Mouse (Mus musculus) cerebellum, adult 2 months (tissue): ENCODE results near the gene Tenm1.

Experiments used
- CTCF ChIP-seq: fragments of 200-500 bp; IDR thresholded peaks from 2 replicates; pipeline ENCODE4 v1.5.1; 2011; ENCODE audit warnings: low read depth, mild to moderate bottlenecking, control low read depth, low read length, moderate library complexity, borderline replicate concordance; ENCODE audit not compliant: insufficient read depth
- POLR2A ChIP-seq: fragments of 200-500 bp; IDR thresholded peaks from 2 replicates; pipeline ENCODE4 v1.6.1; 2011; ENCODE audit warnings: low read length, control low read depth, borderline replicate concordance; ENCODE audit not compliant: insufficient read depth

DNA sequence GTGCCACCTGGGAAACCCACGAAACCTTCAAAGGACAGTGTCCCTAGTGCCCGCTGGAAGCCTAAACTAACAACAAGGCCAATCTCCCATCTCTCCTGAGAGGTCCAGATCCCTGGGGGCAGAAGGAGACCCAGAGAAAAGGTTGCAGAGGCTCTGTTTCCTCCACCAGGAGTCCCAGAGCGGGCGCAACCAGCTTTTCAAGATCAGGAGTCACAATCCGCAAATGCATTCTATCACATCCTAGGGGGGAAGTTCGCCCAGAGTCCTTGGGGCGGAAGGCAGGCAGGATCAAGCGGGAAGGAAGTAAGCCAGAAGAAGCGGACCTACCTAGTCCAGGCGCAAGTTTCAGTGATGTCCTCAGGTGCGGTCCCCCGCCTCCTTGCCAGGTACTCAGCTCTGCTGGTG, 963 bp downstream of the Tenm1 start:
- TF ChIP-seq CTCF: no peak
- no peak for TF ChIP-seq POLR2A
